Mouse (Mus musculus): ENCODE data around the gene Tmem30b. TPM values are rescaled to one million over a fixed set of nuclear protein-coding genes. Genes with fewer than 3 reads are reported as not detected.

Gene Tmem30b
- polyA plus RNA-seq, 2 experiments, result 13.8 to 17.0 TPM

DNA sequence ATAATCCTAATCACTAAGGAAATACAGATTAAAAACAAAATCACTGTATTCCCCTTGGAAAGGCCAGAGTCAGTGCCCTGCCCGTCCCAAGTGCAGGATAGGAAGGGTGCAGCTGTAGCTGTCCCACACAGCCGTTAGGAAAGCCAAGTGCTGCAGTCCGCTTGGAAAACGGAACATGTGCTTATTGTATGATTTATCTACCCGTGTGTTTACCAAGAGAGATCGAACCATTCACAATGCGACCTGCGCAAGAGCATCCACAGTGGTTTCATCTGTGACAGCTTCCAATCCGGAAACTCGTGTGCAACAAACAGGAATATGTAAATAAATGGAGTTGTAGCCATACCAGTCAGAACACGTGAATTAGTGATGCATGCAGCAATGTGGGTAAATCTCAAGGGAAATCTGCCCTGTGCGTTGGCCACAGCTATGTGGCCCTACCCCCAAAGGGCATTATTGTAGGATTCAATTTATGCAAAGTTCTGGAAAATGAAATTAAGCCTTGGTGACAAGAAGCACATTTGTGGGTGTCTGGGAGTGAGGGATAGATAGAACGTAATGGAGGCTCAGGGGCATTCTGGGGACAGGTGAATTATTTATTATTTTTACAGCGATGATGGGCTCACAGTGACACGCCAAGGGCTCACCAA, 44.6 kb upstream of the Tmem30b start:
- no peaks in the 10 kb centered on the region for H3K4me1 ChIP-seq (ENCODE audit: control insufficient read depth, insufficient read depth, low read length)
- no peak overlapping the region for H3K4me2 ChIP-seq (replicated peaks; ENCODE audit: low read depth, low read length, severe bottlenecking)
- no peak overlapping the region for H3K27ac ChIP-seq (replicated peaks; ENCODE audit: low read depth, low read length)
- H3K27me3 ChIP-seq (ENCODE audit: control insufficient read depth, insufficient read depth, low read length), result 0 out of 2 replicates have a peak, but pooled peaks cover 7% of the 10 kb centered on the region
- H3K36me3 ChIP-seq (ENCODE audit: control insufficient read depth, insufficient read depth, low read length), result no peaks in the 10 kb centered on the region
- DNase-seq (ENCODE audit: low spot score), result no peak
- H3K9ac ChIP-seq (ENCODE audit: low read depth, low read length, severe bottlenecking), result no peak overlapping the region
- H3K4me3 ChIP-seq (replicated peaks; ENCODE audit: low read length), result no peak overlapping the region
- no peaks in the 10 kb centered on the region for H3K9me3 ChIP-seq (ENCODE audit: control insufficient read depth, low read length)
- 87% methylated on average over 15 of the region's 15 CpGs for WGBS
- ATAC-seq (ENCODE audit: low FRiP score, low read depth), result no peak
- TF ChIP-seq POLR2A (IDR thresholded peaks at IDR 0.05; ENCODE audit: borderline replicate concordance, extremely low read depth, insufficient read depth, insufficient read length), result no peak

DNA sequence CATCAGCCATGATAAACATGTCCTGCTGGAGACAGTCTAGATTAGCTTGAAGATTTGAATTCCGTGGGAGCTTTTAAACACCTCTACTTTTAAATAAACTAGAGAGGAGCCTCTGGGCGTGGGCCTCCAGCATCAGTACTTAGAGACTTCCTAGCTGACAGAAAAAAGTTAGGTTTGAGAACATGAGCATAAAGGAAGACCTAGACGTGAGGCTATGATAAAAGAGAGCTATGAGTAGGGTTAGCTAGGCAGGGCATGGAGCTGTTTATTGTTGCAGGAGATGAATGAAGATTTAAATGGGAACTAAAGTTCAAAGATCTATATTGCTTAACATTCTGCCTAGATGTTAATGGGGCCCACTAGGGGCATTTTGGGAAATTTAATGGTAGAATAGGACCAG, 41.1 kb upstream of the Tmem30b start:
- Histone ChIP-seq H3K4me3 (replicated peaks; ENCODE audit: low read length) (no peak overlapping the region), H3K4me2 (replicated peaks; ENCODE audit: low read depth, low read length, severe bottlenecking) (no peak overlapping the region), H3K27me3 (ENCODE audit: control insufficient read depth, insufficient read depth, low read length) (0 out of 2 replicates have a peak, but pooled peaks cover 20% of the 10 kb centered on the region), H3K9ac (ENCODE audit: low read depth, low read length, severe bottlenecking) (no peak overlapping the region), H3K4me1 (ENCODE audit: control insufficient read depth, insufficient read depth, low read length) (0 out of 2 replicates have a peak, but pooled peaks cover 6% of the 10 kb centered on the region), H3K27ac (replicated peaks; ENCODE audit: low read depth, low read length) (no peak overlapping the region), H3K9me3 (ENCODE audit: control insufficient read depth, low read length) (no peaks in the 10 kb centered on the region), H3K36me3 (ENCODE audit: control insufficient read depth, insufficient read depth, low read length) (no peaks in the 10 kb centered on the region)
- no peak for TF ChIP-seq POLR2A (IDR thresholded peaks at IDR 0.05; ENCODE audit: borderline replicate concordance, extremely low read depth, insufficient read depth, insufficient read length)
- ATAC-seq (ENCODE audit: low FRiP score, low read depth) (no peak), DNase-seq (ENCODE audit: low spot score) (no peak)
- 59% methylated on average over 3 of the region's 3 CpGs for WGBS

DNA sequence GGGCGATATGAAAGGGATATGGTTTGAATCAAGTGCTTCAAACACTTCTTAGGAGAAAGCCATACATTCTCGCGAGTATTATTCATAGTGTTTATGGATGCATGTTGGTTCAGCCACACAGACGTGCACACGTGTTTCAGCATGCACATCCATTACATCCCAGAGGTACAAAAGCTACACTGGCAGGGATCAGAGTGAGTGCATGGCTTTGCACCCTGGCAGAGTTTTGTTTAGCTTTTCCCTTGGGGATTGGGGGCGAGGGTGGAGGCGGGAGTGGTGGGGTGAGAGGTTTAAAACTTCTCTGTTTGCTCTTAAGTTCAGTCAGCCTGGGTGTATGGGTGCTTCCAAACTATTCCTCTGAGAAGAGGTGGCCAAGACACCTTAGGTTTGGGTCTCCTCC, 39.7 kb upstream of the Tmem30b start:
- peak overlapping the region; percentile 97 for H3K4me2 ChIP-seq (replicated peaks; ENCODE audit: low read depth, low read length, severe bottlenecking)
- H3K27ac ChIP-seq (replicated peaks; ENCODE audit: low read depth, low read length), result no peak overlapping the region
- no peak for TF ChIP-seq POLR2A (IDR thresholded peaks at IDR 0.05; ENCODE audit: borderline replicate concordance, extremely low read depth, insufficient read depth, insufficient read length)
- 2% methylated on average over 7 of the region's 7 CpGs for WGBS
- 0 out of 2 replicates have a peak overlapping the region, but pooled peaks have one; percentile 71 for H3K9ac ChIP-seq (ENCODE audit: low read depth, low read length, severe bottlenecking)
- ATAC-seq (ENCODE audit: low FRiP score, low read depth) (no peak), DNase-seq (ENCODE audit: low spot score) (no peak)
- H3K36me3 ChIP-seq (ENCODE audit: control insufficient read depth, insufficient read depth, low read length), result no peaks in the 10 kb centered on the region
- peaks cover 20% of the 10 kb centered on the region; the same call in 1 of the 2 replicates for H3K27me3 ChIP-seq (ENCODE audit: control insufficient read depth, insufficient read depth, low read length)
- peak overlapping the region; percentile 76 for H3K4me3 ChIP-seq (replicated peaks; ENCODE audit: low read length)
- no peaks in the 10 kb centered on the region for H3K9me3 ChIP-seq (ENCODE audit: control insufficient read depth, low read length)
- H3K4me1 ChIP-seq (ENCODE audit: control insufficient read depth, insufficient read depth, low read length), result 0 out of 2 replicates have a peak, but pooled peaks cover 6% of the 10 kb centered on the region

DNA sequence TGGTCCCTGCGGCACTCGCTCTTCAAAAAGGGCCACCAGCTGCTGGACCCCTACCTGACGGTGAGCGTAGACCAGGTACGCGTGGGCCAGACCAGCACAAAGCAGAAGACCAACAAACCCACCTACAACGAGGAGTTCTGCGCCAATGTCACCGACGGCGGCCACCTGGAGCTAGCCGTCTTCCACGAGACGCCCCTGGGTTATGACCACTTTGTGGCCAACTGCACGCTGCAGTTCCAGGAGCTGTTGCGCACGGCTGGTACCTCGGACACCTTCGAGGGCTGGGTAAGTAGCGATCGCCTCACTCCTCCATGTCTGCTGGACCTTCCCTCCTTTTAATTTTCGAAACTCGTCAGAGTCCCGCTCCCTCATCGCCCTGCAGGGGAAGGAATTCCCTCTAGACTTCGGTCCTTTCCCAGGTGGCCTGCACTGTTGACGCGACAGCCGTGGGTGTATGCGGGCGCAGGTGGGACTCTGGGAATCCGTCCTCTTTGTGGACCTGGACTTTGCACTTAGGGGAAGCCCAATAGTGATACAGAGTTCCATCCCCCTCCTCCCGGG, 39.1 kb upstream of the Tmem30b start:
- no peak for TF ChIP-seq POLR2A (IDR thresholded peaks at IDR 0.05; ENCODE audit: borderline replicate concordance, extremely low read depth, insufficient read depth, insufficient read length)
- no peak for DNase-seq (ENCODE audit: low spot score)
- Histone ChIP-seq H3K4me2 (replicated peaks; ENCODE audit: low read depth, low read length, severe bottlenecking) (peak overlapping the region; percentile 97), H3K36me3 (ENCODE audit: control insufficient read depth, insufficient read depth, low read length) (no peaks in the 10 kb centered on the region), H3K4me3 (replicated peaks; ENCODE audit: low read length) (peak overlapping the region; percentile 76), H3K9ac (ENCODE audit: low read depth, low read length, severe bottlenecking) (peak overlapping the region; percentile 71), H3K9me3 (ENCODE audit: control insufficient read depth, low read length) (no peaks in the 10 kb centered on the region), H3K4me1 (ENCODE audit: control insufficient read depth, insufficient read depth, low read length) (0 out of 2 replicates have a peak, but pooled peaks cover 6% of the 10 kb centered on the region), H3K27ac (replicated peaks; ENCODE audit: low read depth, low read length) (no peak overlapping the region), H3K27me3 (ENCODE audit: control insufficient read depth, insufficient read depth, low read length) (peaks cover 20% of the 10 kb centered on the region; the same call in 1 of the 2 replicates)
- WGBS, result under 1% methylated on average over 33 of the region's 33 CpGs
- ATAC-seq (ENCODE audit: low FRiP score, low read depth), result no peak

DNA sequence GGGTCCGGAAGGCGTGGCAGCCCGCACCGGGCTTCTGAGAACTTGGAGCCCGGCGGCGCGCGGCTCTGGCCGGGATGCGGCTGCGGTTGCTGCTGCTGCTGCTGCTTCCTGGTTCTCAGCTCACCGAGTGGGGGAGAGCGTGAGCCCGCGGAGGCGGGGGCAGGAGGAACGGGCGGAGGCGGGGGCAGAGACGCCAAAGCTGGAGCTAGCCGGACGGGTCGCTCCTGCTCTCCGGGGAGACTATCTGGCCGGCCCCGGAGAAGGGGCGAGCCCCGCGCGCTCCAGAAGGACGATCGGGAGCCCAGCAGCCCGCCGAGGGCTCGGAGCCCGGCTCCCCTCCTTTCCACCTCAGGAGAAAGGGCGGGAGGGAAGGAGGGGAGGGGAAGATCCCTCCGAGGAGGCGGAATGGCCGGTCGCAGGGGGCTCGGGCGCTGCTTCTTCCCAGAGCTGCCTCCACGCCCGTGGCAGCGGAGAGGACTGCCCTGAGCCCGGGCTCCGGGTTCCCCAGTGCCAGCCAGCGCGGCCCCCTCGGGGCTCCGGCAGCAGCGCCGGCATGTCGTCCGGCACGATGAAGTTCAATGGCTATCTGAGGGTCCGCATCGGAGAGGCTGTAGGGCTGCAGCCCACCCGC, 38.5 kb upstream of the Tmem30b start, which contains the start of gene Prkch:
Prkch (plus strand) TSS at position 187 of the 631 bp plus-strand sequence.
- WGBS, result 1% methylated on average over 57 of the region's 61 CpGs
- Histone ChIP-seq H3K27me3 (ENCODE audit: control insufficient read depth, insufficient read depth, low read length) (peaks cover 20% of the 10 kb centered on the region; the same call in 1 of the 2 replicates), H3K4me1 (ENCODE audit: control insufficient read depth, insufficient read depth, low read length) (0 out of 2 replicates have a peak, but pooled peaks cover 6% of the 10 kb centered on the region), H3K4me3 (replicated peaks; ENCODE audit: low read length) (peak within 1 kb of the TSS; percentile 76), H3K36me3 (ENCODE audit: control insufficient read depth, insufficient read depth, low read length) (no peaks in the 10 kb centered on the region), H3K4me2 (replicated peaks; ENCODE audit: low read depth, low read length, severe bottlenecking) (peak within 1 kb of the TSS; percentile 97), H3K9me3 (ENCODE audit: control insufficient read depth, low read length) (no peaks in the 10 kb centered on the region), H3K9ac (ENCODE audit: low read depth, low read length, severe bottlenecking) (peak within 1 kb of the TSS; percentile 71), H3K27ac (replicated peaks; ENCODE audit: low read depth, low read length) (no peak within 1 kb of the TSS; the same call in 1 of the 2 replicates)
- TF ChIP-seq POLR2A (IDR thresholded peaks at IDR 0.05; ENCODE audit: borderline replicate concordance, extremely low read depth, insufficient read depth, insufficient read length), result peak; percentile 34; the same call in 1 of the 2 replicates
- ATAC-seq (ENCODE audit: low FRiP score, low read depth) (peak; percentile 91), DNase-seq (ENCODE audit: low spot score) (peak; percentile 79)

All from limb, embryonic 14.5 days (tissue).